Mouse (Mus musculus) neural tube, embryonic 11.5 days (tissue): ENCODE results near the gene Fbxw8. TPM values are rescaled to one million over a fixed set of nuclear protein-coding genes. Genes with fewer than 3 reads are reported as not detected.

Source experiments
- ATAC-seq: fragments of 200-750 bp; cut with Nextera tagmentation; 2 replicates; pipeline ENCODE4 v1.8.0; 2017; ENCODE audit warnings: moderate number of reproducible peaks, mild to moderate bottlenecking, moderate TSS enrichment, moderate library complexity; ENCODE audit not compliant: insufficient read depth, low FRiP score, low TSS enrichment
- DNase-seq: peaks from one replicate; pipeline ENCODE4 v3.0.0-alpha.2; 2015; ENCODE audit warnings: low spot score
- H3K27ac ChIP-seq: fragments of 300-500 bp; sonication (generic); 2 replicates; pipeline ENCODE4 v1.5.1; 2014; ENCODE audit warnings: low read depth, mild to moderate bottlenecking, low read length
- H3K27me3 ChIP-seq: fragments of 300-500 bp; sonication (generic); 2 replicates; pipeline ENCODE4 v1.6.1; 2014; ENCODE audit warnings: mild to moderate bottlenecking, low read length, mixed read lengths; ENCODE audit not compliant: control insufficient read depth, insufficient read depth
- H3K36me3 ChIP-seq: fragments of 300-500 bp; sonication (generic); 2 replicates; pipeline ENCODE4 v1.6.1; 2014; ENCODE audit warnings: mild to moderate bottlenecking, low read length, moderate library complexity, mixed read lengths; ENCODE audit not compliant: control insufficient read depth, insufficient read depth
- H3K4me1 ChIP-seq: fragments of 300-500 bp; sonication (generic); 2 replicates; pipeline ENCODE4 v1.6.1; 2014; ENCODE audit warnings: low read length, mixed read lengths; ENCODE audit not compliant: control insufficient read depth, insufficient read depth
- H3K4me2 ChIP-seq: fragments of 300-500 bp; sonication (generic); 2 replicates; pipeline ENCODE4 v1.6.1; 2014; ENCODE audit warnings: low read depth, mild to moderate bottlenecking, moderate library complexity
- H3K4me3 ChIP-seq: fragments of 300-500 bp; sonication (generic); 2 replicates; pipeline ENCODE4 v1.5.1; 2014; ENCODE audit warnings: low read depth, low read length
- H3K9ac ChIP-seq: fragments of 300-500 bp; sonication (generic); 2 replicates; pipeline ENCODE4 v1.6.1; 2014; ENCODE audit warnings: mild to moderate bottlenecking, low read length
- H3K9me3 ChIP-seq: fragments of 300-500 bp; sonication (generic); 2 replicates; pipeline ENCODE4 v1.6.1; 2016; ENCODE audit warnings: low read length; ENCODE audit not compliant: control insufficient read depth
- WGBS: fragments of 180-500 bp; shearing (Covaris S2); extraction: QIAGEN DNeasy Blood & Tissue Kit; methylation state at CpG from one replicate; pipeline ENCODE4 v1.1.7; 2014; 5-methylcytosine and 5-hydroxymethylcytosine counted together
- polyA plus RNA-seq: library from polyadenylated mRNA; unstranded; fragments of >200 nt; fragmentation: Nextera tagmentation; extraction: Ambion mirVana; gene quantifications from 2 replicates; pipeline ENCODE4 v1.2.1, GENCODE M21; 2014

Fbxw8 gene
- polyA plus RNA-seq, 1 experiment from 2014 or later = 28.4 TPM

DNA sequence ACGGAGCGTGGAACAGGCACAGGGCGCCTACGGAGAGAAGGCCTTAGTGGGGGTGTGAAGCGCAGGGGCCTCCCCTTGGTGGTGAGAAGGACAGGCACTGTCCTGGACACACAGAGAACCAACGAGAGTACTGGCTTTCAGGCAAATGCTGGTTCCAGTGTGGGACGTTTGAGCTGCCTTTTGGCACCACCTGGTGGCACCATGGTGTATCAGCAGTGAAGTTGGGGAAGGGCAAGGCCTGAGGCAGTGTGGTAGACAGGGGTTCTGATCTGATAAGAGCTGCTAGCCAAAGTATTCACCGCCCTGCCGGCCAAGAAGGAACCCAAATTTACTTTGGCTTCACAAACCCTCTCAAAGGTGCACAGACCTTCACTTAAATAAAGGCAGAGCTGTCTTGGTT lies 85.9 kb downstream of the Fbxw8 start:
- no peaks in the 10 kb centered on the region for H3K27me3 ChIP-seq
- ATAC-seq (peak; percentile 35; the same call in 1 of the 2 replicates), DNase-seq (peak; percentile 77)
- H3K4me3 ChIP-seq = no peak overlapping the region
- no peaks in the 10 kb centered on the region for H3K9me3 ChIP-seq
- no peak overlapping the region for H3K4me2 ChIP-seq
- peaks cover 2% of the 10 kb centered on the region for H3K36me3 ChIP-seq
- 51% methylated on average over 9 of the region's 9 CpGs for WGBS
- no peaks in the 10 kb centered on the region for H3K4me1 ChIP-seq
- H3K27ac ChIP-seq = no peak overlapping the region
- H3K9ac ChIP-seq = no peak overlapping the region

- no peak for ATAC-seq
- no peaks in the 10 kb centered on the region for H3K9me3 ChIP-seq
- no peak overlapping the region for H3K4me2 ChIP-seq
- H3K4me3 ChIP-seq = no peak overlapping the region
- DNase-seq = no peak
- no peaks in the 10 kb centered on the region for H3K27me3 ChIP-seq
- H3K36me3 ChIP-seq = peaks cover 2% of the 10 kb centered on the region; the same call in 1 of the 2 replicates
- H3K27ac ChIP-seq = no peak overlapping the region
- no peaks in the 10 kb centered on the region for H3K4me1 ChIP-seq
- H3K9ac ChIP-seq = no peak overlapping the region
- 91% methylated on average over 9 of the region's 9 CpGs for WGBS
These were observed 87.2 kb downstream of the Fbxw8 start for GRCm38 (mm10) chr5:118067984-118068494.

DNA sequence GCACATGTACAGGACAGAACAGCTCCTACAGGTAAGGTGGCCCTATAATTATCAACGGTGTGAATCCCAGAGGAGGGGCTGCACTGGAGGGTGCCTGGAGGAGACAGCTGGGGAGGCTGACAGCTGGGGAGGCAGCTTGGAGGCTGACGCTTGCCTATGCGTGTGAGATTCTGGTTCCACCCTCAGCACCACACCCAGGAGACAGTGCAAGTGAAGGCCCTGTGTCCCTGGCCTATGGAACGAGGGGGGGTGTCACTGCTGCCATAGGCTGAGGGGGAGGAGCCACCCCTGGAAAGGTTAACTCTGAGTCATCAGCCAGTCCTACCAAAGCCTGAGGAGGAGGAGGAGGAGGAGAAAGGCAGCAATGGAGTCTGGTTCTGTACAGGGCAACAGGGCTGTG lies 87.7 kb downstream of the Fbxw8 start:
- no peak overlapping the region for H3K4me2 ChIP-seq
- peaks cover 2% of the 10 kb centered on the region; the same call in 1 of the 2 replicates for H3K36me3 ChIP-seq
- no peak overlapping the region for H3K9ac ChIP-seq
- DNase-seq (no peak), ATAC-seq (no peak)
- H3K4me3 ChIP-seq = no peak overlapping the region
- H3K27ac ChIP-seq = no peak overlapping the region
- H3K9me3 ChIP-seq = no peaks in the 10 kb centered on the region
- no peaks in the 10 kb centered on the region for H3K27me3 ChIP-seq
- H3K4me1 ChIP-seq = no peaks in the 10 kb centered on the region
- 87% methylated on average over 4 of the region's 4 CpGs for WGBS

DNA sequence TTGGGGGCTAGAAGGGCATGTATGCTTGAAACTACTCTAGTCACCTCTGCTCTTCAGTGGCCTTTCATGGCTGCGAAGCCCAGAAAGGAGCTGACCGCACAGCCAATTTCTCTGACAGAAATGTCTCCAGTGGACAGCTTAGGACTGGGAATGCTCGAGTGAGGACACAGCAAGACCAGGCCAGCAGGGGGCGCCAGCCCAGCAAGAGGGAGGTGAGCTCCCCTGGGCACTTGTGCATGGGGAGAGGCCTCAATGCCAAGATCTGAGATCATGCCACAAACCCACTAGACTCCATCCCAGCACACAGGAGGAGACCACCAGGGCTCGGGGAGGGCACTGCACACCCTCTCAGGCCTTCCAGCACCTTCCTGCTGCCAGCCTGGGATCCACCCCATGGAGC lies 88.4 kb downstream of the Fbxw8 start:
- Histone ChIP-seq H3K4me1 (no peaks in the 10 kb centered on the region), H3K4me3 (no peak overlapping the region), H3K27ac (no peak overlapping the region), H3K27me3 (no peaks in the 10 kb centered on the region), H3K9me3 (no peaks in the 10 kb centered on the region), H3K36me3 (peaks cover 2% of the 10 kb centered on the region; the same call in 1 of the 2 replicates), H3K4me2 (no peak overlapping the region), H3K9ac (no peak overlapping the region)
- DNase-seq = peak; percentile 66
- ATAC-seq = no peak
- 74% methylated on average over 5 of the region's 5 CpGs for WGBS

DNA sequence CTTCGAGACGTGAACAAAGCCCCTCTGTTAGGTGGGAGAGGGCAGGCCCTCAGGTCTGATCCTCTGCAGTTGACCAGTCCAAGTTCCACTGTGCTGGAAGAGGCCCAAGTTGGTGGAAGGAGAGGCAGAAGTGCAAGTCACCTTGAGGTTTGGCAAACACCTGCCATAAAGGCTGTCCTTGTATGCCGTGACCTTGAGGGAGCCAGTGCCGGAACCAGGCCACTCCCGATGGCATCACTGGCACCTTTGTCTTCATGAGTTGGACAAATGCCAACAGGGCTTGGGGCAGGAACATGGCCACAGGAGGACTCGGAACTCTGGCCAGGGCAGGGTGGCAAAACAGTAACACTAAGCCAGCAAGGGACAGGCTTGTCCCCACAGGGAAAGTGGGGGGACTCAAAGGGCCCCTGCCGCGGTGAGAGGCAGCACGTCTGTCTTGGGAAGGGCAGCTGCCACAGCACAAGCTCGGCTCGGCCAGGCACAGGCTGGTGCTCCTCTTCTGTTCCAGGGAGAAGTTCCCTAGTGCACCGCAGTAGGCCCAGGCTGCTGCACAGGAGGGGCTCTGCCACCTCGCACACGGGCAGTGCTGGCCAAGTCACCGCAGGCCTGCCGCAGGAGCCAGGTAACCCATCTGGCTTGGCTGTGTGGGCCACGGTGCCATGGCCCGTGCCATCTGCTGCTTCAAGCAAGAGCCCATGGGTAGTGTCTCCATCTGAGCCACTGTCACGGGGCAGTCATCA lies 89.6 kb downstream of the Fbxw8 start:
- H3K9ac ChIP-seq = no peak overlapping the region
- H3K27ac ChIP-seq = no peak overlapping the region
- DNase-seq (no peak), ATAC-seq (no peak)
- no peak overlapping the region for H3K4me3 ChIP-seq
- H3K4me2 ChIP-seq = no peak overlapping the region
- WGBS = 93% methylated on average over 19 of the region's 19 CpGs
- no peaks in the 10 kb centered on the region for H3K4me1 ChIP-seq
- H3K36me3 ChIP-seq = peaks cover 2% of the 10 kb centered on the region; the same call in 1 of the 2 replicates
- no peaks in the 10 kb centered on the region for H3K9me3 ChIP-seq
- H3K27me3 ChIP-seq = no peaks in the 10 kb centered on the region

- Histone ChIP-seq H3K4me1 (no peaks in the 10 kb centered on the region), H3K27ac (no peak overlapping the region), H3K9ac (no peak overlapping the region), H3K4me2 (no peak overlapping the region), H3K27me3 (no peaks in the 10 kb centered on the region), H3K9me3 (no peaks in the 10 kb centered on the region), H3K4me3 (no peak overlapping the region), H3K36me3 (peaks cover 2% of the 10 kb centered on the region; the same call in 1 of the 2 replicates)
- no peak for ATAC-seq
- WGBS = 57% methylated on average over 10 of the region's 10 CpGs
- no peak for DNase-seq
These were observed 90.9 kb downstream of the Fbxw8 start for GRCm38 (mm10) chr5:118064284-118064901.

- Histone ChIP-seq H3K27me3 (no peaks in the 10 kb centered on the region), H3K4me3 (no peak overlapping the region), H3K27ac (no peak overlapping the region), H3K36me3 (peaks cover 2% of the 10 kb centered on the region; the same call in 1 of the 2 replicates), H3K4me1 (no peaks in the 10 kb centered on the region), H3K4me2 (no peak overlapping the region), H3K9ac (no peak overlapping the region; the same call in 1 of the 2 replicates), H3K9me3 (no peaks in the 10 kb centered on the region)
- 79% methylated on average over 8 of the region's 8 CpGs for WGBS
- DNase-seq (no peak), ATAC-seq (no peak)
These were observed 92.1 kb downstream of the Fbxw8 start for GRCm38 (mm10) chr5:118063181-118063621.

DNA sequence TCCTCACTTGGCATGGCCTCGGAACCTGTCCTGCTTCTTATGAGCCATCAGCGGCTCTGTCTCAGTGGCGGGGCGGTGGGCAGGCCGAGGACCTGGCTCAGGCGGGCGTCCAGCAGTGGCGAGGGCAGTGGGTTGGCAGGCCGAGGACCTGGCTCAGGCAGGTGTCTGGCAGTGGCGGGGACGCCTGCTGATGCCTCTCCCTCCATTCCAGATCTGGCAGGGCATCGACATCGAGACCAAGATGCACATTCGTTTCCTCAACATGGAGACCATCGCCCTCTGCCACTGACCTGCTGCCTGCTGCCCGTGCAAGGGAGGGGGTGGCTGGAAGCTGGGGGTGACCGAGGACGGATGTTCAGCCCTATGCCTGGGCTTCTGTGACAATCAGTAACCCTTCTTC lies 93.9 kb downstream of the Fbxw8 start:
- WGBS = 97% methylated on average over 18 of the region's 18 CpGs
- no peaks in the 10 kb centered on the region for H3K4me1 ChIP-seq
- ATAC-seq = no peak
- peaks cover 2% of the 10 kb centered on the region; the same call in 1 of the 2 replicates for H3K36me3 ChIP-seq
- H3K9ac ChIP-seq = no peak overlapping the region
- no peak for DNase-seq
- no peaks in the 10 kb centered on the region for H3K27me3 ChIP-seq
- no peak overlapping the region for H3K4me2 ChIP-seq
- no peak overlapping the region for H3K4me3 ChIP-seq
- no peak overlapping the region for H3K27ac ChIP-seq
- no peaks in the 10 kb centered on the region for H3K9me3 ChIP-seq
